Mouse (Mus musculus): ENCODE results near the gene Ppp1r3d. TPM values are rescaled to one million over a fixed set of nuclear protein-coding genes. Genes with fewer than 3 reads are reported as not detected.

The Ppp1r3d gene
- total RNA-seq, 1 experiment = 0.49 TPM

DNA sequence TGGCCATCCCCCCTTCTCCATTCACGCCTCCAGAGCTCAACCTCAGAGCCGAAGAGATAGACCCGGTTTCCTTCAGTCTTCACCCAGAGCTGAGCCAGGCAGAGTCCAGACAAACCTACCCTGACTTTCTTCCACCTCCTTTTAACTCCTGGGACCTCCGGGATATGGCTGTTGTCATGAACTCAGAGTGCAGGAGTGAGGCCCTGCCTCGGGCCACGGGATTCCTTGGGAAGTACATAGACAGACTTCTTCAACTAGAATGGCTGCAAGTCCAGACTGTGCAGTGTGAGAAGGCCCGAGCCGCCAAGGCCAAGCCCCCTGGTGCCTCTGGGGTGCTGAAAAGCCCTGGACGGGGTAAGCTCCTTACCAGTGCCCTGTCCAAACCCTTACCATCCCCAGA is 6.3 kb upstream of the Ppp1r3d start:
- Histone ChIP-seq H3K9me3 (ENCODE audit: control insufficient read depth, insufficient read depth, low read depth, low read length) (no peaks in the 10 kb centered on the region), H3K36me3 (ENCODE audit: control insufficient read depth, insufficient read depth, low read length, poor library complexity, severe bottlenecking) (no peaks in the 10 kb centered on the region), H3K27ac (ENCODE audit: insufficient read depth, low read depth, low read length, poor library complexity, severe bottlenecking) (no peak overlapping the region), H3K4me1 (ENCODE audit: control insufficient read depth in 2 of 2, insufficient read depth in 2 of 2, low read length in 2 of 2, poor library complexity in 1 of 2) (peaks cover 0 to 2% of the 10 kb centered on the region in 2 experiments; a peak in 1 of 4 replicates), H3K4me3 (ENCODE audit: insufficient read depth in 1 of 2, low read depth in 1 of 2, low read length in 2 of 2, poor library complexity in 1 of 2, severe bottlenecking in 1 of 2) (no peak overlapping the region), H3K9ac (ENCODE audit: insufficient read depth, low read depth, low read length, poor library complexity, severe bottlenecking) (no peak overlapping the region)
- DNase-seq (ENCODE audit: low read depth, low spot score) = no peak
- in situ Hi-C loops (cut with MboI; ENCODE audit: low sequenced_read_pairs in 2 of 2, unreplicated experiment in 2 of 2) = no loop called here
- TF ChIP-seq MAFK (IDR thresholded peaks at IDR 0.05; ENCODE audit: insufficient read depth, low read depth, low read length) (no peak), CHD2 (IDR thresholded peaks at IDR 0.05; ENCODE audit: low read depth, low read length) (no peak), HCFC1 (IDR thresholded peaks at IDR 0.05; ENCODE audit: borderline replicate concordance, insufficient read depth, low read length) (no peak), ZNF384 (IDR thresholded peaks at IDR 0.05; ENCODE audit: low read depth, low read length) (no peak), ZC3H11A (IDR thresholded peaks at IDR 0.05; ENCODE audit: borderline replicate concordance, low read depth, low read length) (no peak)

DNA sequence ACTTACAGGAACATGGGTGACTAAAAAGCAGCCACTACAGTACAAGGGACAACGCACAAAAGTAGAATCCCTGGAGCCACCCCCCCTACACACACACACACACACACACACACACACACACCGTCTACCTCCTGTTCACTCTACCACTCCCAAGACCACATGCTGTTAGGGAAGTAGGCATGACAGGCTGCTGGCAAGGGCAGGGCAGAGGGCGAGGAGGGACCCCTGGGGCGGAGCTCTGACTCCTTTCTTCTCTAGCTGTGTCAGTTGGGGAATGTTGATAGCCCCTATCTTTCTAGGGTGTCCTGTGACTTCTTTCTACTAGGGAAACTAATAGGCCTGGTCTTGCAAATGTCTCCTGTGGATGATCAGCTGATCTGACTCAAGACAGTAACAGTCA is 2.7 kb upstream of the Ppp1r3d start:
- Histone ChIP-seq H3K36me3 (ENCODE audit: control insufficient read depth, insufficient read depth, low read length, poor library complexity, severe bottlenecking) (no peaks in the 10 kb centered on the region), H3K4me1 (ENCODE audit: control insufficient read depth in 2 of 2, insufficient read depth in 2 of 2, low read length in 2 of 2, poor library complexity in 1 of 2) (peaks cover 3 to 4% of the 10 kb centered on the region in 2 experiments; a peak in 3 of 4 replicates), H3K4me3 (ENCODE audit: insufficient read depth in 1 of 2, low read depth in 1 of 2, low read length in 2 of 2, poor library complexity in 1 of 2, severe bottlenecking in 1 of 2) (no peak overlapping the region), H3K27ac (ENCODE audit: insufficient read depth, low read depth, low read length, poor library complexity, severe bottlenecking) (no peak overlapping the region), H3K9ac (ENCODE audit: insufficient read depth, low read depth, low read length, poor library complexity, severe bottlenecking) (no peak overlapping the region), H3K9me3 (ENCODE audit: control insufficient read depth, insufficient read depth, low read depth, low read length) (no peaks in the 10 kb centered on the region)
- in situ Hi-C loops (cut with MboI; ENCODE audit: low sequenced_read_pairs in 2 of 2, unreplicated experiment in 2 of 2) = no loop called here
- TF ChIP-seq MAFK (IDR thresholded peaks at IDR 0.05; ENCODE audit: insufficient read depth, low read depth, low read length) (no peak), CHD2 (IDR thresholded peaks at IDR 0.05; ENCODE audit: low read depth, low read length) (no peak), HCFC1 (IDR thresholded peaks at IDR 0.05; ENCODE audit: borderline replicate concordance, insufficient read depth, low read length) (no peak), ZC3H11A (IDR thresholded peaks at IDR 0.05; ENCODE audit: borderline replicate concordance, low read depth, low read length) (no peak), ZNF384 (IDR thresholded peaks at IDR 0.05; ENCODE audit: low read depth, low read length) (no peak)
- DNase-seq (ENCODE audit: low read depth, low spot score) = no peak

DNA sequence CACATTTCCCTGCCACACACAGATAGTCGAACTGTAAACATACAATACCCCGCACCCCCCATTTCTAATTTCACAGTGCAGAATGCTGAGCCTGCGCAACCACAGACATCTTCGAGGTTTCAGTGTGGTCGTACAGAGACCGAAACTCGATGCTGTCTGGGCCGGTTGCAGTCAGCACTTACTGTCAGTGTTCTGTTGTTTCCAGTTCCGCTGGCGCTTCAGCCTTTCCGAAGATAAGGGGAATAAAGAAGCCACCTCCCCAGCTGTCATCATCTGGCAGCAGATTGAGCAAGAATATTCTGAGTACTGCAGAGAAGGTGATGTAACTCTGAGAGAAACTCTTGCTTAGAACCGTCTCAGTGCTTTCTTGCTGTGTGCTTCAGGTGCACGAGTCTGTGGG is 2.2 kb upstream of the Ppp1r3d start:
- no peaks in the 10 kb centered on the region for H3K36me3 ChIP-seq (ENCODE audit: control insufficient read depth, insufficient read depth, low read length, poor library complexity, severe bottlenecking)
- DNase-seq (ENCODE audit: low read depth, low spot score) = no peak
- H3K4me3 ChIP-seq (ENCODE audit: insufficient read depth in 1 of 2, low read depth in 1 of 2, low read length in 2 of 2, poor library complexity in 1 of 2, severe bottlenecking in 1 of 2) = no peak overlapping the region
- no peak overlapping the region for H3K27ac ChIP-seq (ENCODE audit: insufficient read depth, low read depth, low read length, poor library complexity, severe bottlenecking)
- TF ChIP-seq MAFK (IDR thresholded peaks at IDR 0.05; ENCODE audit: insufficient read depth, low read depth, low read length) (no peak), ZC3H11A (IDR thresholded peaks at IDR 0.05; ENCODE audit: borderline replicate concordance, low read depth, low read length) (no peak), CHD2 (IDR thresholded peaks at IDR 0.05; ENCODE audit: low read depth, low read length) (no peak), ZNF384 (IDR thresholded peaks at IDR 0.05; ENCODE audit: low read depth, low read length) (no peak), HCFC1 (IDR thresholded peaks at IDR 0.05; ENCODE audit: borderline replicate concordance, insufficient read depth, low read length) (no peak)
- peaks cover 3 to 4% of the 10 kb centered on the region in 2 experiments; a peak in 3 of 4 replicates for H3K4me1 ChIP-seq (ENCODE audit: control insufficient read depth in 2 of 2, insufficient read depth in 2 of 2, low read length in 2 of 2, poor library complexity in 1 of 2)
- no peak overlapping the region for H3K9ac ChIP-seq (ENCODE audit: insufficient read depth, low read depth, low read length, poor library complexity, severe bottlenecking)
- no peaks in the 10 kb centered on the region for H3K9me3 ChIP-seq (ENCODE audit: control insufficient read depth, insufficient read depth, low read depth, low read length)
- in situ Hi-C loops (cut with MboI; ENCODE audit: low sequenced_read_pairs in 2 of 2, unreplicated experiment in 2 of 2) = no loop called here

DNA sequence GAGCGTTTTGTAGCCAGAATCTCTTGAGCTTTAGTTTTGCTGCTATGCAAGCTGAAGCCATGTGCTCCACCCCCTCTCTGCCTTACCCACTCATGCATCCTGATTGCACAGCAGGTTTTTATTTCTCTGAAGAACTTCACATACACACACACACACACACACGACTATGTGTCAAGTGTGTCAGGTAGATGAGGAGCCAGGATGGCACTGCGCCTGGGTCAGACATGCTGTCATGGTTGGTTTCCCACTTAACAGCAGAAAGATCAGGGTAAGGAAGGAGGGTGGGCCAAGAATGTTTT is 827 bp upstream of the Ppp1r3d start:
- Histone ChIP-seq H3K9ac (ENCODE audit: insufficient read depth, low read depth, low read length, poor library complexity, severe bottlenecking) (no peak overlapping the region), H3K4me3 (ENCODE audit: insufficient read depth in 1 of 2, low read depth in 1 of 2, low read length in 2 of 2, poor library complexity in 1 of 2, severe bottlenecking in 1 of 2) (peak overlapping the region in 1 of 2 experiments; percentile 21; a peak in 1 of 4 replicates), H3K9me3 (ENCODE audit: control insufficient read depth, insufficient read depth, low read depth, low read length) (no peaks in the 10 kb centered on the region), H3K4me1 (ENCODE audit: control insufficient read depth in 2 of 2, insufficient read depth in 2 of 2, low read length in 2 of 2, poor library complexity in 1 of 2) (peaks cover 3 to 4% of the 10 kb centered on the region in 2 experiments; a peak in 3 of 4 replicates), H3K36me3 (ENCODE audit: control insufficient read depth, insufficient read depth, low read length, poor library complexity, severe bottlenecking) (no peaks in the 10 kb centered on the region), H3K27ac (ENCODE audit: insufficient read depth, low read depth, low read length, poor library complexity, severe bottlenecking) (no peak overlapping the region)
- DNase-seq (ENCODE audit: low read depth, low spot score) = no peak
- in situ Hi-C loops (cut with MboI; ENCODE audit: low sequenced_read_pairs in 2 of 2, unreplicated experiment in 2 of 2) = no loop called here
- TF ChIP-seq HCFC1 (IDR thresholded peaks at IDR 0.05; ENCODE audit: borderline replicate concordance, insufficient read depth, low read length) (no peak), ZC3H11A (IDR thresholded peaks at IDR 0.05; ENCODE audit: borderline replicate concordance, low read depth, low read length) (no peak), CHD2 (IDR thresholded peaks at IDR 0.05; ENCODE audit: low read depth, low read length) (no peak), MAFK (IDR thresholded peaks at IDR 0.05; ENCODE audit: insufficient read depth, low read depth, low read length) (no peak), ZNF384 (IDR thresholded peaks at IDR 0.05; ENCODE audit: low read depth, low read length) (no peak)
